Mouse (Mus musculus): ENCODE data around the gene C030005K15Rik. TPM values are rescaled to one million over a fixed set of nuclear protein-coding genes. Genes with fewer than 3 reads are reported as not detected.

C030005K15Rik gene
- polyA plus RNA-seq, 1 experiment from 2014 or later = not detected

DNA sequence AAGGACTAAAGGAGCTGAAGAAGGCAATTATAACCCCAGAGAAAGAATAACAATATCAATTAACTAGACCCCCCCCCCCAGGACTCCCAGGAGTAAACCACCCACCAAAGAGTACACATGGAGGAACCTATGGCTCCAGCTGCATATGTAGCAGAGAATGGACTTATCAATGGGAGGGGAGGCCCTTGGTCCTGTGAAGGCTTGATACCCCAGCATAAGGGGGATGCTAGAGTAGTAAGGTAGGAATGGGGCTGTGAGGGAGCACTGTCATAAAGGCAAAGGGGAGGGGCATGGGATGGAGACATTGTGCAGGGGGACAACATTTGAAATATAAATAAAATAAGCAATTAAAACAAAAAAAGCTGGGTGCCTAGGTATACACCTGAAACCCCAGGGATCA, 24.2 kb downstream of the C030005K15Rik start:
- Histone ChIP-seq H3K27ac (no peak overlapping the region), H3K9me3 (replicated peaks) (no peaks in the 10 kb centered on the region), H3K36me3 (no peaks in the 10 kb centered on the region), H3K4me3 (no peak overlapping the region), H3K4me1 (no peaks in the 10 kb centered on the region), H3K27me3 (ENCODE audit: low read depth, poor library complexity, severe bottlenecking) (no peaks in the 10 kb centered on the region)
- DNase-seq (ENCODE audit: low spot score) = no peak

DNA sequence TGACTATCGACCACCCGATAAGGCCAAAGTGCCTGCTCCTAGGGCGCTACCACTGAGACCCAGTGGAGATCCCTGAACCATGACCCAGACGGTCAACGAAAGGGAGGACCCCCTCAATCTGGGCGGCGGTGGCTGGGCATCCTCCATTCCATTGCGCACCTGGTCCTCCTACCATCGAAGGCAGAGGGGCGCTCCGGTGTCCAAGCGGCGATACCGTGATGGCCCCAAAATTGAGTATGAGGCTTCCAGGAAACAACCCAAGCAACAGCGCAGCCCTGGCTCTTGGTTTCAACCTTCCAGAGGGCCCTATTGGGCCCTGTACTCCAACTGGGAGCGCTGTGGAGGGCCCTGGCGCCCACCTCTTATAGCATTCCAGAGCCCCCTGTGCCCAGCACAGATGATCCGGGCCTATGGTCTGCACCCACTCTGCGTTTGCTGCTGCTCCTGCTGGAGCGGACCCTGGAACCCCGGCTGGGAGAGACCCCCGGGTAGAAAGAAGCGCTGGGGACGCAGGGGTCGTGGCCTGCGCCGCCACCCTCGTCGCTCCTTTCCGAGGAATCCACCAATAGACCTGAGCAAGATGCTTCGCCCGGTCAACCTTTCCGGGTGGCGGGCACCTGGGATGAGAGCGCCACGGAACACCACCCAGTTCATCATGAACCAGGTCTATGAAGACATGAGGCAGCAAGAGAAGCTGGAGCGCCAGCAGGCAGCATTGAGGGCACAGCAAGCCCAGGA, 33.0 kb downstream of the C030005K15Rik start:
- DNase-seq (ENCODE audit: low spot score) = no peak
- Histone ChIP-seq H3K4me1 (0 out of 2 replicates have a peak, but pooled peaks cover 2% of the 10 kb centered on the region), H3K36me3 (no peaks in the 10 kb centered on the region), H3K27me3 (ENCODE audit: low read depth, poor library complexity, severe bottlenecking) (no peaks in the 10 kb centered on the region), H3K4me3 (no peak overlapping the region), H3K9me3 (replicated peaks) (no peaks in the 10 kb centered on the region; the same call in 1 of the 2 replicates), H3K27ac (no peak overlapping the region)
- WGBS = 88% methylated on average over 37 of the region's 37 CpGs

DNA sequence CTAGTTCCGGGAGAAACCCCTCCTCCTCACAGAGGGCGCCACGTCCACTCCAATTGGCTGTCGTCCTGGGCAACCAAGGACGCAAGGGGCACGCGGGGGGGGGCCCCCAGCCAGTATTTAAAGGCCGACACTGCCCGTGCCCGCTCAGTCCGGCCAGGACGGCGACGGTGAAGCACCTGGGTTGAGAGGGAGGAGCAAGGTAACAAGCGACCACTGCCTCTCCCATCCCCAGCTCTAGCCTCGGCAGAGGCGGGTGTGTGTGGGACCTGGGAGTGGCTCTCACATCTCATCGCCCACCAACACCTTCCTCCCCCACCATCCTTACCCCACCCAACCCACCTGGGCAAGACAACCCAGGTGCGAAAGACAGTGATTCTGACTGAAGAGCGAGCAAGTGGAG, 33.6 kb downstream of the C030005K15Rik start, which contains the start of gene Ccer1:
TSS of gene Ccer1 (plus strand) at position 147 of the 400 bp plus-strand sequence.
- 0 out of 2 replicates have a peak, but pooled peaks cover 2% of the 10 kb centered on the region for H3K4me1 ChIP-seq

DNA sequence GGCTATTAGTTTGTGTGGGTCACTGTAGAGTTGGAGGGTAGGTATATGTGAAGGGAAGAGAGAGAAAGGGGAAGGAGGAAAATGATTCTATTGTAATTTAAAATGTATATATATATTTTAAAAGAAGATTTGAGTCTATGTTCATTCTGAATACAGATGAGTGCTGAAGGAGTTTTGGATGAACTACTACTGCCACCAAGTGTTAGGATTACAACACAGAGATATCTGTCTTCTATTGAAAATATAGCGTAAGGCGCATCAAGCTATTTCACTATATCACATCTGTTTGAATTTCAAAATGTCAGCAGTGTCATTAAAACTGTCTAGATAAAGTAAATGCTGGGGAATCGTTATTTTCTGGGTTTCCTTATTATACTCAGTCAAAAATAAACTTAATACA, 37.1 kb downstream of the C030005K15Rik start:
- DNase-seq (ENCODE audit: low spot score) = no peak
- 87% methylated on average over 3 of the region's 3 CpGs for WGBS
- H3K27ac ChIP-seq = no peak overlapping the region
- H3K36me3 ChIP-seq = no peaks in the 10 kb centered on the region
- no peaks in the 10 kb centered on the region; the same call in 1 of the 2 replicates for H3K9me3 ChIP-seq (replicated peaks)
- no peak overlapping the region for H3K4me3 ChIP-seq
- H3K27me3 ChIP-seq (ENCODE audit: low read depth, poor library complexity, severe bottlenecking) = no peaks in the 10 kb centered on the region
- H3K4me1 ChIP-seq = 0 out of 2 replicates have a peak, but pooled peaks cover 2% of the 10 kb centered on the region

More for the DNA sequence above, 33.6 kb downstream of the C030005K15Rik start, which contains the start of gene Ccer1:
- no peak for DNase-seq (ENCODE audit: low spot score)
- Histone ChIP-seq H3K4me3 (no peak within 1 kb of the TSS), H3K27me3 (ENCODE audit: low read depth, poor library complexity, severe bottlenecking) (no peaks in the 10 kb centered on the region), H3K27ac (no peak within 1 kb of the TSS), H3K9me3 (replicated peaks) (no peaks in the 10 kb centered on the region; the same call in 1 of the 2 replicates), H3K36me3 (no peaks in the 10 kb centered on the region)
- 73% methylated on average over 20 of the region's 20 CpGs for WGBS

DNA sequence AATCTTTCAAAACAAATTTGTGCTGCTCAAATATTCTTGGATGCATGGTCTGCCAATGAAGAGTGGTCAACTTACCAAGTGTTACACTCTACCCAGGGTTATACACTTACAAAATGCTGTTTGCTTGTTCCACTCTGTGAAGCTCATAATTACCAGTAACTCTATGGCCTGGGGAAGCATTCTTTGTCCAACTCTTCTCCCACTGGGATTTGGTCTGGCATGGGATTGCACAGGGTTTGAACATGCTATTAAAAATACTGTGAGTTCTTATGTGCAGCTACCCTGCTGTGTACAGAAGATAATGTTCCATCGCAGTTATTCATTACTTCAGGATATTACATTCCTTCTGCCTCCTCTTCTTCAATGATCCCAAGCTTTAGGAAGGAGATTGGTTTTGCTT, 39.4 kb downstream of the C030005K15Rik start:
- Histone ChIP-seq H3K27me3 (ENCODE audit: low read depth, poor library complexity, severe bottlenecking) (no peaks in the 10 kb centered on the region), H3K4me3 (no peak overlapping the region), H3K36me3 (no peaks in the 10 kb centered on the region), H3K4me1 (no peaks in the 10 kb centered on the region), H3K9me3 (replicated peaks) (no peaks in the 10 kb centered on the region), H3K27ac (no peak overlapping the region)
- WGBS = 94% methylated on average over 1 of the region's 1 CpGs
- no peak for DNase-seq (ENCODE audit: low spot score)

DNA sequence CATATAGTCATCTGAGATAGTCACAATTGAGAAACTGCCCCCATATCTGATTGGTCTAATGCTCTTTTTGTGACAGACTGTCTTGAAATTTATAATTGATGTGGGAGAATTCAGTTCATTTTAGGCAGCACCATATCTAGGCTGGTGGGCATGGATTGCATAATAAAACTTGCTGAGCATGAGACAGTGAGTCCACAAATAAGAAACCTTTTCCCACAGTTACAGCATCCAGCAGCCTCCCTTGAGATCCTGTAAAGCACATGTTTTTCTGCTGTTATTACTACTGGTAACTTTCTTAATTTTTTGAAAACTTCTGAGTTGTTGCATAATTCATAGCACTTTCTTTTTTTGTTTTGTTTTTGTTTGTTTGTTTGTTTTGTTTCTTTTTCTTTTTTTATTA, 43.6 kb downstream of the C030005K15Rik start:
- no peak for DNase-seq (ENCODE audit: low spot score)
- H3K4me3 ChIP-seq = no peak overlapping the region
- H3K9me3 ChIP-seq (replicated peaks) = no peaks in the 10 kb centered on the region
- H3K36me3 ChIP-seq = no peaks in the 10 kb centered on the region
- H3K27ac ChIP-seq = no peak overlapping the region
- no peaks in the 10 kb centered on the region for H3K4me1 ChIP-seq
- no peaks in the 10 kb centered on the region for H3K27me3 ChIP-seq (ENCODE audit: low read depth, poor library complexity, severe bottlenecking)

Other genes starting within 250 kb of the C030005K15Rik start
- gene Dcn, start 247.1 kb downstream of the C030005K15Rik start, polyA plus RNA-seq (2016; fragmentation: Nextera tagmentation; extraction: Ambion mirVana) = 2.4 and 5.2 TPM in 2 replicates
- gene Lum, start 161.6 kb downstream of the C030005K15Rik start, polyA plus RNA-seq (2016; fragmentation: Nextera tagmentation; extraction: Ambion mirVana) = 7.9 and 23.5 TPM in 2 replicates
- gene Kera, start 119.9 kb downstream of the C030005K15Rik start, polyA plus RNA-seq (2016; fragmentation: Nextera tagmentation; extraction: Ambion mirVana) = 3.0 TPM in 1 of 2 replicates, not detected in the other
- gene Epyc, start 82.7 kb downstream of the C030005K15Rik start, polyA plus RNA-seq (2016; fragmentation: Nextera tagmentation; extraction: Ambion mirVana) = 0.34 TPM in 1 of 2 replicates, not detected in the other
- not detected in 2 replicates for gene Ccer1, start 33.7 kb downstream of the C030005K15Rik start, polyA plus RNA-seq (2016; fragmentation: Nextera tagmentation; extraction: Ambion mirVana)